Mouse (Mus musculus): Measurements from ENCODE around the gene Bmf. TPM values are rescaled to one million over a fixed set of nuclear protein-coding genes. Genes with fewer than 3 reads are reported as not detected.
A peak's percentile ranks its signal among the peaks of the same experiment; 100 is the strongest.

Bmf gene
- total and polyA plus RNA-seq, 2 experiments from 2014 or later: 0.99 to 6.8 TPM

DNA sequence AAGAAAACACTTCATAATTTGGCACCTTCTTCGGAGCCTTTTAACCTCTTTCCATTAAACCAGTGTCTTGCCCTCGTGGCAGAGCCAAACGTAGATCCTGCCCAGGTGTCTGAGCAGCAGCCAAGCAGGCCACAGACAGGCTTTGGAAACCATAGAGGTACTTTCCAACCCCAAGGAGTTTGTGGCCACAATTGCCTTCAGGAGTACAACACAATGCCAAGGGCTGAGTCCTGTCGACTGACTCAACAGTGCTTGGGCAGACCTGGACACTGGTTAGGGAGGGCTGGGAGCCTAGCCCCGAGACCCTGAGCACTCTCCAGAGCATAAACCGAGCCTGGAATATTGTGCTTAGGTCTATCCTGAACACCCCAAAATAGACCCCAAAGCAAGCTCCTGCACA lies 13.4 kb downstream of the Bmf start:
- Histone ChIP-seq H3K27ac (ENCODE audit: low read depth, low read length) (no peak overlapping the region), H3K36me3 (ENCODE audit: insufficient read depth, low read length) (no peaks in the 10 kb centered on the region)
- no peak for TF ChIP-seq CTCF (IDR thresholded peaks at IDR 0.05)

DNA sequence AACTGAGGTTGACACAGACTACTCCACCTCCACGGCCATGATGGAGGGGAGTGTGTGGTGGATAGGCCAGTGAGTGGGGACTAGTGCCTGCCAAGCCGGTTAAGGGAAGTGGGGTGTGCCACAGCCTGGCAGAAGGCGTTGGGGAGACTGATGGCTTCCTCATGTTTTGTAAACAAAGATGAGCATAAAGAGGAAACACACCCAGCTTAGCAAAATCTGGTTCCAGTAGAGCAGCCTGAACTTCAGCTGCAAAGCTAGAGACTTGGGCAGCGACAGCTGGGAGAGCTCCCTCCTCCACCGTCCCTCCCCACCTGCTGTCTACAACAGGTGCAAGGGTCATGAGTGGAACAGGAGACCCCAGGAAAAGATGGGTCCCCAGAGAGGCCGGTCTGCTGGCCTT lies 15.5 kb downstream of the Bmf start:
- no peak overlapping the region for H3K4me2 ChIP-seq (ENCODE audit: low read depth, low read length, poor library complexity, severe bottlenecking)
- no peaks in the 10 kb centered on the region for H3K36me3 ChIP-seq (ENCODE audit: insufficient read depth, low read length)
- no peaks in the 10 kb centered on the region for H3K27me3 ChIP-seq (ENCODE audit: insufficient read depth, low read length)
- no peaks in the 10 kb centered on the region for H3K4me1 ChIP-seq (ENCODE audit: insufficient read depth, low read length)
- no peak for ATAC-seq (ENCODE audit: low FRiP score)
- no peak overlapping the region for H3K9ac ChIP-seq (replicated peaks; ENCODE audit: low read length, poor library complexity, severe bottlenecking)
- H3K27ac ChIP-seq (ENCODE audit: low read depth, low read length): no peak overlapping the region
- DNase-seq (ENCODE audit: low spot score): no peak
- no peaks in the 10 kb centered on the region for H3K9me3 ChIP-seq (ENCODE audit: low read length)
- TF ChIP-seq CTCF (IDR thresholded peaks at IDR 0.05): no peak
- no peak overlapping the region for H3K4me3 ChIP-seq (ENCODE audit: low read depth, low read length)
- 72% methylated on average over 6 of the region's 6 CpGs for WGBS

More for the DNA sequence above, 13.4 kb downstream of the Bmf start:
- H3K4me2 ChIP-seq (ENCODE audit: low read depth, low read length, poor library complexity, severe bottlenecking): no peak overlapping the region
- H3K4me1 ChIP-seq (ENCODE audit: insufficient read depth, low read length): no peaks in the 10 kb centered on the region
- 87% methylated on average over 6 of the region's 6 CpGs for WGBS
- ATAC-seq (ENCODE audit: low FRiP score) (no peak), DNase-seq (ENCODE audit: low spot score) (no peak)
- no peak overlapping the region for H3K9ac ChIP-seq (replicated peaks; ENCODE audit: low read length, poor library complexity, severe bottlenecking)
- H3K9me3 ChIP-seq (ENCODE audit: low read length): no peaks in the 10 kb centered on the region
- no peak overlapping the region for H3K4me3 ChIP-seq (ENCODE audit: low read depth, low read length)
- no peaks in the 10 kb centered on the region for H3K27me3 ChIP-seq (ENCODE audit: insufficient read depth, low read length)

DNA sequence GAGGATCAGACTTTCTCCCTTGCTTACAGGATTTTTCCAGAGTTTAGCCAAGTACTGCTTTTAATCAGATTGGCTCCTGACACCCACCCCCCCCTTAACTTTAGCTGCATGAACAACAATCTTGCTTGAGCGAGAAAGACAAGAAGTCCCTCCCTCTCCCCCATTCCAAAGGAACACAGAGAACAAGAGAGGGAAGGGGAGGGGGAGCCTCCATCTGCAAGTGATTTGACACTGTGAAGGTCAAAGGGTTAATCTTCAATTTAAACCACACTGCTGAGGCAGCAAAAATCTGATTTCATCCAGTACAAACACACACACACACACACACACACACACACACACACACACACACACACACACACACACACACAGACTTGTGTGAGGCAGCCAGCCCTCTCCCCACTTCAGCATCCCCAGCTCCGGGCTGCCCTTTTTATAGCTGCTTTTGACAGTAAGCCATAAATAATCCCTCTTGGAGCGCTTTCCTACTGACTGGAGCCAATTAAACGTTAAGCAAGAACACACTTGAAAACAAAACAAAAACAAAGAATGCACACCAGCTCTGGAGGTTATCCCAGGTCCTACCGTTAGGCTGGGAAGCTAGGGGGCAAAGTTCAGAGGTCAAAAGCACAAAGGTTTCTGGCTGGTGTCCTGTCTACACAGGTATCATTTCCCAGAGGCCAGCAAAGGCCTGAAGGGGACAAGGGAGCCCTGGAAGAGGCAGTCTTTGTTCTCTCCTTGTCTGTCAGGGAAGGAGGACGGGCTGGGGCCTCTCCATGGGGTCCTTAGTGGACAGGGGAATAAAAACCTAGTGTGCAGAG lies 16.4 kb downstream of the Bmf start:
- 11% methylated on average over 6 of the region's 6 CpGs for WGBS
- no peaks in the 10 kb centered on the region for H3K27me3 ChIP-seq (ENCODE audit: insufficient read depth, low read length)
- H3K9me3 ChIP-seq (ENCODE audit: low read length): no peaks in the 10 kb centered on the region
- H3K4me3 ChIP-seq (ENCODE audit: low read depth, low read length): no peak overlapping the region
- TF ChIP-seq CTCF (IDR thresholded peaks at IDR 0.05): no peak
- peak; percentile 62 for DNase-seq (ENCODE audit: low spot score)
- ATAC-seq (ENCODE audit: low FRiP score): 0 out of 2 replicates have a peak, but pooled peaks have one; percentile 39
- no peak overlapping the region for H3K27ac ChIP-seq (ENCODE audit: low read depth, low read length)
- no peaks in the 10 kb centered on the region for H3K4me1 ChIP-seq (ENCODE audit: insufficient read depth, low read length)
- no peaks in the 10 kb centered on the region for H3K36me3 ChIP-seq (ENCODE audit: insufficient read depth, low read length)
- no peak overlapping the region for H3K4me2 ChIP-seq (ENCODE audit: low read depth, low read length, poor library complexity, severe bottlenecking)
- H3K9ac ChIP-seq (replicated peaks; ENCODE audit: low read length, poor library complexity, severe bottlenecking): no peak overlapping the region

DNA sequence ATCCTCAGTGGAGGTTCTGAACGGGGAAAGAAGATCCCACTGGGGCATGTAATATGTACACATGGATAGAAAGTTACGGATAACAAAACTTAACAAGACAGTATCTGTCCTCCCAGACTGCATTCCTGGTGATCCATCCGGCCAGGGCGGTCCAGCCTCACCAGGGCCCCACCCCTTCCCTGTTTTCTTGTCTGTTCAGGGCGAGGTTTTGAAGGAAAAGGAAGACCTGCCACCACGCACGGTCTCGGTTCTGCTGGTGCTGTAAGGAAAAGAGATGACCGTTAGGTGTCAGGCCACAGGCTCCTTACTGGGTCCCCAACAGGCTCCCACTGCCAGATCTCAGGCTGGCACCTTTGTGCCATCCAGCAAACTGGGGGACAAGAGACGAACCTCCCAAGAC lies 17.1 kb downstream of the Bmf start:
- no peak overlapping the region for H3K4me2 ChIP-seq (ENCODE audit: low read depth, low read length, poor library complexity, severe bottlenecking)
- no peak overlapping the region for H3K4me3 ChIP-seq (ENCODE audit: low read depth, low read length)
- no peak for DNase-seq (ENCODE audit: low spot score)
- H3K9me3 ChIP-seq (ENCODE audit: low read length): no peaks in the 10 kb centered on the region
- H3K9ac ChIP-seq (replicated peaks; ENCODE audit: low read length, poor library complexity, severe bottlenecking): no peak overlapping the region
- H3K27ac ChIP-seq (ENCODE audit: low read depth, low read length): no peak overlapping the region
- no peaks in the 10 kb centered on the region for H3K27me3 ChIP-seq (ENCODE audit: insufficient read depth, low read length)
- TF ChIP-seq CTCF (IDR thresholded peaks at IDR 0.05): no peak
- H3K36me3 ChIP-seq (ENCODE audit: insufficient read depth, low read length): no peaks in the 10 kb centered on the region
- H3K4me1 ChIP-seq (ENCODE audit: insufficient read depth, low read length): no peaks in the 10 kb centered on the region
- WGBS: 31% methylated on average over 10 of the region's 10 CpGs
- ATAC-seq (ENCODE audit: low FRiP score): no peak

DNA sequence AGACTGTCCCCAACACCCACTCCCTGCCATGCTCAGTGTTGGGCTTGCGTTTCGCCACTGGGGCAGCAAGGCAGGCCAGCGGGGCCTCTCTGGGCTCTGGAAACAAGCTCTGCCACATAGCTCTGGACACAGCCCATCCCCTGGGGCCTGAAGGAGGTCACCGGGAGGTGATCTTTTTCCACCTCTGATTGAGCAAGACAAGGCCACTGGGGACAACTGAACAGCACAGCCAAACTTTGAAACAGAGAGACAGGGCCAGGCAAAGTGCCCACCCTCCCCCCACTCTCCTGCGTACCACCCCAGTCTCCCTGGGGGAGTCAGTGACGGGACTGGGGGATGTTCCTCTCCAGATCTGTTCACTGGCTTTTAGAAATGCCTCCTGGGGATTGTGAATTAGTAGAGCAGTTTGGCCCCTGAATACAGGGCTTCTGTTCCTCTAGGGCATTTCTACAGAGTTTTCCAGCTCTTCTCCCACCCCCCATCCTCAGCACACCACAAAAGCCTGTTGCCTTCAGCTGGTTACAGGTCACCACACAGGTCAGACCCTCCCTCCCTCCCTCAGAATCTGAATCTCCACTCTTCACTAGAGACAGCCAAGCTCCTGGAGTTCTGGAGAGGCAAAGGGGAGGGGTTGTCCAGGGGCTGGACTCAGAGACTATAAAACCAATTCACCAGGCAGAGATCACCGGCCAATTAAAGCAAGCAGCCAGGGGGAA lies 19.9 kb downstream of the Bmf start:
- 23% methylated on average over 7 of the region's 7 CpGs for WGBS
- no peak for DNase-seq (ENCODE audit: low spot score)
- no peak for ATAC-seq (ENCODE audit: low FRiP score)

DNA sequence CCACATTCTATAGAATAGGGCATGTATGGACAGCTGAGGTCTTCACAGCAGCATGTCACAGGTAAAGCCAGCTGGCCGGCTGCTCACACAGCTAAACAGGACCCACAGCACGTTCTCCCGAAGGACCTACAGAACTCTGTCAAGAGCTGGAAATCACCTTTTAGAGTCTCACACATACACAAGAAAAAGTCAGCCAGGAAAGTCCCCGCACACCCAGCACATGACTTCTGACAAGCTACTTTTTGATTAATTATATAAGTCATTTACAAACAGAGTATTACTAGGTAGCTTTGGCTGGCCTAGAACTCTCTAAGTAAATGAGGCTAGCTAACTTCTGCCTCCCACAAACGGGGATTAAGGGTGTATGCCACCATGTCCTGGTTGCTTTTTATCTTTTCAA lies 22.9 kb downstream of the Bmf start:
- no peak for ATAC-seq (ENCODE audit: low FRiP score)
- WGBS: 90% methylated on average over 5 of the region's 5 CpGs

More for the DNA sequence above, 19.9 kb downstream of the Bmf start:
- H3K27ac ChIP-seq (ENCODE audit: low read depth, low read length): no peak overlapping the region
- no peaks in the 10 kb centered on the region for H3K27me3 ChIP-seq (ENCODE audit: insufficient read depth, low read length)
- no peaks in the 10 kb centered on the region for H3K9me3 ChIP-seq (ENCODE audit: low read length)
- no peaks in the 10 kb centered on the region for H3K36me3 ChIP-seq (ENCODE audit: insufficient read depth, low read length)
- TF ChIP-seq CTCF (IDR thresholded peaks at IDR 0.05): no peak
- no peak overlapping the region for H3K9ac ChIP-seq (replicated peaks; ENCODE audit: low read length, poor library complexity, severe bottlenecking)
- no peaks in the 10 kb centered on the region for H3K4me1 ChIP-seq (ENCODE audit: insufficient read depth, low read length)
- H3K4me2 ChIP-seq (ENCODE audit: low read depth, low read length, poor library complexity, severe bottlenecking): no peak overlapping the region
- H3K4me3 ChIP-seq (ENCODE audit: low read depth, low read length): no peak overlapping the region

More for the DNA sequence above, 22.9 kb downstream of the Bmf start:
- Histone ChIP-seq H3K4me3 (ENCODE audit: low read depth, low read length) (no peak overlapping the region), H3K27me3 (ENCODE audit: insufficient read depth, low read length) (no peaks in the 10 kb centered on the region), H3K9ac (replicated peaks; ENCODE audit: low read length, poor library complexity, severe bottlenecking) (no peak overlapping the region), H3K9me3 (ENCODE audit: low read length) (no peaks in the 10 kb centered on the region), H3K27ac (ENCODE audit: low read depth, low read length) (no peak overlapping the region), H3K4me1 (ENCODE audit: insufficient read depth, low read length) (no peaks in the 10 kb centered on the region), H3K36me3 (ENCODE audit: insufficient read depth, low read length) (no peaks in the 10 kb centered on the region), H3K4me2 (ENCODE audit: low read depth, low read length, poor library complexity, severe bottlenecking) (no peak overlapping the region)
- no peak for TF ChIP-seq CTCF (IDR thresholded peaks at IDR 0.05)
- no peak for DNase-seq (ENCODE audit: low spot score)
